Mouse (Mus musculus) T-helper 2 cell (primary cell): ENCODE data around the gene Rpp40.

Source experiments
- in situ Hi-C: fragments of 300-600 bp; cut with MboI, MseI; formaldehyde crosslinking; loops from one replicate; pipeline ENCODE4 v1.15.1; 2025; ENCODE audit warnings: high pct_unique_total_duplicates

Rpp40 gene

DNA sequence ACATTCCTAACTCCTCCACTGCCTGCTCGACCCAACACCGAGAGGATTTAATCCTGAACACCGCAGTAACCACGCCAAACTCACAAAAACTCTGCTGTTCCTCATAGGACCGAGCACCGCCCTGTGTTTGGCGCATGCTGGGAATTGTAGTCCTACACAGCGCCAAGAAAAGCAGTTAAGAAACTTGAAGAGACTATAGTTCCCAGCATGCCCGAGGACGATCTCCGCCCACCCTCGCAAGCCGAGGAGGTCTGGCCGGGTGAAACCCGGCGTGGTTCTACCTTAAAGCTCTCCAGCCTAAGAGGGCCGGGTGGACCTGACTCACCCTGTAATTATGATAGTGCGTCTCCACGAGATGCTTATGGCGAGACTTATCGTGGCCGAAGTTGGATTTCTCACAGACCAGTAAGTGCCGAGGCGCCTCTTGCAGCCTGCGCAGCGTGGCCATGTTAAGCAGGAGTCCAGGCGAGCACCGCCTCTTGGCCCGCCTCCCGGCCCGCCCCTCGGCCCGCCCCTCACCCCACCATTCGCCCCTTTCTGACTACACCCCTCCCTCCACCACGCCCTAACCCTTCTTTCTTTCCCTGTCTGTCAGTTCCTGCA, at the start of gene Rpp40:
Rpp40 (minus strand) TSS at position 481 of the 603 bp plus-strand sequence.
- in situ Hi-C loops = no loop called here

DNA sequence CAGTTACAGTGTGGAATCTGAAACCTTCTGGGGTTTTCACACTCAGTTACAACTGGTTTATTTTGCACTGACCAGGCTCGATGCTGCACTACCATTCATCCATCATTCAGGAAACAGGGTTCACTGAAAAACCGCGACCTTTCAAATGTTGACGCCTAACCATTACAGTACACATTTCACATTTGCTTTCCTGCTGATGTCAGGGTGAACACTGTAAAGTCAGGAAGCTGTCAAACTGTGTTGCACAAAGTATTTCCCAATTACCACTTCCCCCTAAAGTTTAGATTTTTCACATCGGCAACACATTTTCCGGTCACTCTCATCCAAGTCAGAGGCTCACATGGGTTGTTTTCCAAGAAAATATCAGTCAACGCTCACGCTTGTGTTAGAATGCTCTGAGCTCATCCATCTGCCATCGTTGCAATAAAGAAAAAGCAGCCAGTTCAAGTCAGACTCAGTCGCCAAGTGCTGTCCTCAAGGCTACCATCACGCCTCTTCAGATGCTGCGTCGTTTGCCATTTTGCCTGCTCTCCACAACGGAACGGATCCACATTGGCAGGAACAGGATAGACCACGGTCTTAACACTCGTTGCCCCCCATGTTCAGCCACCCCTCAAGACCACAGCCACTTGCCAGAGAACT, 43.8 kb upstream of the Rpp40 start:
- in situ Hi-C loops = no loop called here

DNA sequence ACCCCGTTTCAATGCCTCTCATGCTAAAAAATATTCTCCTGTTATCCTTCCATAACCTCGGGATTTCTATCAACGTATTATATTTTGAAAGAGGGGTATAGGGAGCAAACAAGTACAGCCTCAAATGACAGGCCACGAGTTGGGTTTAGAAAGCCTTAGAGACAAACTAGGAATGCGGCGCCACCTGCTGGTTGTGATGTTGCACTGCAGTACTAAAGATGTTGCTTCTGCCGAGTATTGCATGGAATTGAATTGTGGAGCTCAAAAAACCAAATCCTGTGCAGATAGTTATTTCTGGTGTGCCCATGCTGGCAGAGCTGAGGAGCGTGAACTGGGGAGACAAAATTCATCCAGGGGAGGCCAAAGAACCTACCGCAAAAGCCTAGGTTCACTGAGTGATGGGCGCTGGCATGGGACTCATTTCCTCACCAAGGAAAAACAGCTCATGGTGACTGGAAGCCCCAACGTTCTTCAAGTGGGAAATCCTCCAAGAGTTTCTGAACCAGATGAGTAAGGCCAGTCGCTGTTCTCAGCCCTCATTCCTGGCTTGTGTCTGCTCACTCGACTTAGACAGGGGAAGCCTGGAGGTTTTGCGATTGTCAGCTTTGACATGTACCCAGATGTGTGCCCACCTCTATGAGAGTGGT, 41.3 kb upstream of the Rpp40 start:
- in situ Hi-C loops = no loop called here

DNA sequence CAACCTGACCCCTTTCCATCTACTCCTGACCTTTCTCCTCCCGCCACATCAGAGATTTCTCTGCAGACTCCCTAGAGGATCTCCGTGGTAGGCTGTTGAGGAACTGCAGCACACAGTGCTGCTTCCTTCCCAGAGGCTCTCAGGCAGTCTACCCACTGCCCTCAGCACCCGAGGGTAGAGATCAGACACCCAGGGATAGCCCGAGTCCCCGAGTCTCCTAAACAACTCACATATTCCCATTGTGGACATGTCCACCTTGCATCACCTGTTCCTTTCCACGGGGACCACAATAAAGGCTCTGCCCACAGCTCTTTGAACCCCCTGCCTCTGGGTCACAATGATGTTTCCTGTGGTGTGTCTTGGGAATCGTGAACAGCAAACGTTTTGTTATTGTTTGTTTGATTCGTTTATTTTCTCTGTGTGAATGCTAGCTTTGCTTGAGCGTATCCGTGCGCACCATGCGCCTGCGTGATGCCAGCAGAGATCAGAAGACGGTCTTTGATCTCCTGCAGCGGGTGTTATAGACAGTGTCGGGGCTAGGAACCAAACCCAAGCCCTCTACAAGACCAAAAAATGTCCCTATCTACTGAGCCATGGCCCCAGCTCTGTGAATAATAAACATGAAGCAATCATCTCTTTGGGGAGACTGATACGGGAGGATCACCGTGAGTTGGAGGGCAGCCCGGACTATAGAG, 40.6 kb upstream of the Rpp40 start:
- in situ Hi-C loops = no loop called here

DNA sequence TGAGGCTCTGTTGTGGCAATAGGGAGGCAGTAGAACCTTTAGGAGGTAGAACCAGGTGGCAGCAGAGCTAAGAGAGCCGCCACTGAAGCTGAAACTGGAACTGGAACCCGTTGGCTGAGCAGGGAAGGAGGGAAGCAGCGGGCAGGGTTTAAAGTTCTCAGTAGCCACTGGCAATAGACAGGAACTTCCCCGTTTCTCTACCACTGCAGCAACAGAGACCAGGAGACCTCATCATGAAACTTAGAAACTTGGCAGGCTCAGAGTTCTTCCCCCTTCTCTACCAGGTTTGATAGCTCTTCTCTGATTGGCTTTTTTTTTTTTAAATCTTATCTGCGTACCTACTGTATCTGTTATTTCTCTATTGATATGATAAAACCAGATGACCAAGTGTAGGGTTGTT, 34.8 kb upstream of the Rpp40 start:
- in situ Hi-C loops = no loop called here

DNA sequence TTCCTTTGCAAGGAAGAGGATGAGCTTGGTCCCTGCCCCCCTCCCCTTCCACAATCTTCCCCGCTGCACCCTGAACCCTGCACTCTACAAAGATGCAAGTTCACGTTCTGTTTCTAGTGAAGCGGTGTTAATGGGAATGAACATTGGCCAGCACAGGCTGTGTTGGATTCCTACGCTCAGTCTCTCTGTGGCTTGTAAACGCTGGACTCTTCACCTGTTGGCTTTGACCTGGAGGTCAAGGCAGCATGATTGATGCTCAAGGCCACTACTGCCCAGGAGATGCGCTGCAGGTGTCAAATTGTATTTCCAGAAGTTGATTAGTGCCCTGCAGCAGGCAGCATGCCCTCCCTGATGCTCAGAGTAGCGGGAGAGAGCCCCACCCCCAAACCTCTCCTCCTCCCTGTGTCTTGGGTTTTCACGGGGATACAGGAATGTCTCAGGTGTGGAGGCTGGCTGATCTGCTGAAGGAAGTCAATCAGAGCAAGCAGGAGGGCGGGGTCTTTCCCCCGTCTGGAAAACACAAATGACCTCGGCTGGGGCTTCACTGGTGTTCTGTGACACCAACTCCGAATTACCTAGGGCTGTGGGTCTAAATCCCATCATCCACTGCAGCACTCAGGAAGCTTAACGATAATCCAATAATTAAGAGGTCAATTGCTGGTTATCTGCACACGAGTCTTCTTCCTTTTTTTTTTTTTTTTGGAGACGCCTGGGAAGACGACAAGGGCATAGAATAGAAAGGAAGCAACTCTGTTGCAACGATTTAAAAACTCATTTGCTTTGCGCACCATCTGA, 33.9 kb upstream of the Rpp40 start:
- in situ Hi-C loops = no loop called here

DNA sequence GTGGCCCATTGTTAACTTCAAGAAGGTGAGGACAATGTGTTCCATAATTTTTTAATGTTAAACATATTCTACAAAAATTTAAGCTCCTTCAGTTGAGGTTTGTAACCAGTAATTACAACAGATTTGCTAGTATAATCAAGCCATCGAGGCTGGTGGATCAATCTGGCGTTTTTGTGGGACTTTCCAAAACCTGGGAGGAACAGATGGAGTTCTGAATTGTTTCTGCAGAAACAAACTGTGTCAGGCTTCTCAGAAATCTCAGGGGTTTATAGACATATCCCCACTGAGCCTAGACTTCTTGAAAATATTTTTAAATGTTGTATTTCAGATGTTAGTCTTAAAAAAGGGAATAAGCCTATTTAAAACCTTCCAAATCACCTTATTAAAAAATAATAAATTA, 31.8 kb upstream of the Rpp40 start:
- in situ Hi-C loops = no loop called here

DNA sequence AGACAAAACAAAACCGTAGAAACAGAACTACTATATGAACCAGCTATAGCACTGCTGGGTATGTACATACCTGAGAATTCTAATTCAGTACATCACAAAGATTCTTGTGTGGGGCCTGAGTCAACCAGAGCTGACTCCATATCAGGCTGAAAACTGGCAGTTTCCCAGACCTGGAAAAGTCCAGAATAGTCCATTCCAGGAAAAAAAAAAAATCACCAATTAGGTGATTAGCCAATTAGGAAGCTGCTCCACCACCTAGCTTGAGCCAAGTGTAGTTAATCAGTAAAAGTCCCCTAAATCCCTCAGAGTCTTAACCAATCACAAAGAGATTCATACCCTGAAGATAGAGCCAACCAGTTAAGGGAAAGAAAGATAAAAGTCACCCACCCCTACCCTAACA, 5.3 kb upstream of the Rpp40 start:
- in situ Hi-C loops = no loop called here

DNA sequence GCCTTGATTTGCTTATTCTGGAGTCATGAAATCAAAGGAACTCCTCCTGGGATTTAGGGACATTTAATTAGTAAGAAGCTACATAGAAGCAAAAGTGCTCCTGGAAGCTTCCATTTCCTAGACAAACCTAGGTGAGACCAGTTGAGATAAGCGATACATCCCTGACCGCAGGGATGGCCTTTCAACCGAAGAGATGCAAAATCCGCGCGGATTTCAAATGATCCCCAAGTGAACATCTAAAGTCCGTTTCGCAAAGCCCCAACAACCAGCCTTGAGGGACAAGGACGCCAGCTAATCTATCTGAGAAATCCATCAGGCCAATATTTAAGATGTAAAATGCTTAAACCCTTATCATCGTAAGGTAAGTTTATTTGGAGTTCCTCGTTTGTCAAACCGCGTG, 781 bp downstream of the Rpp40 start:
- in situ Hi-C loops = no loop called here

DNA sequence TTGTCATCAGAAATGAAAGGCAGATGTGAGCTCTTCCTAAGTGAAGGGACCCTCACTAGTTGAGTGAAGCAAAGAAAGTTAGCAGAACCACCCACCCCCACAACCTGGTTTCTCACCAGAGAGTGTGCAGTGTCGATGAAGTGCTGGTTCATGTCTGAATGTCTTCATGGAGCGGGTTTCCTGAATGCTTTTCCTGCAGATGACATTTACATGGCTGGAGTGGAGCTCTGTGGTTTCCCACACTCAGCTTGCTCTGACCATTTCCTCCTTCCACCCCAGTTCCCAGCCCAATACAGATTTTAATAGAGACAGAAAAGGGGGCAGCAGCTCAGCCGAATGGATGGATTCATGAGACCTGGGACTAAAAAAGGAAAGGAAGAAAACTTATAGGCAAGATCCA, 13.3 kb downstream of the Rpp40 start:
- in situ Hi-C loops = no loop called here

DNA sequence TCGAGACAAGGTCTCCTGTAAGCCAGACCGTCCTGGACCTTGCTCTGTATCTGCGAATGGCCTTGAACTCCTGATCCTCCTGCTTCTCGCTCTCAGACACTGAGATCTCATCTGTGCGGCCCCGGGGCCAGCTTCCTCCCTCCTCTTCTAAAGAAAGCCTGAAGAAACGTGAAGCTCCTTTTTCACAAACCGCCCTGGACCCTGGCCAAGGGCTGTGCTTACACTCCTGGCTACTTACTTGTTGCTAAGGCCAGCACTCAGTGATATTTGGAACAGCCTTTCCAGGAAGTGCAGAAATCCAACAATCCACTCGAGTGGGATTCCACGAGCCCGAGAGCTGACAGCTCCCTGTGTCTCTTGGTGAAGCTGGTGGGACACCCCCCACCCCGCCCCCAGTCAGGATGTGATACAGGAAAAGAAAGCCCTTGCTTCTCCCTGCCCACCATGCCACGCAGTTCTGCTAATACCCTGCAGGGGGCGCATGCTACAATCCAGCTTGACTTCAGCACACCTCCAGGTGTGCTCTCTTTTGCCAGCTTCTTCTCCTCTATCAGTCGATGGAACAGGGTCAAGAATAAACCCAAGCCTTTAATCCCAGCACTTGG, 19.9 kb downstream of the Rpp40 start:
- in situ Hi-C loops = no loop called here

DNA sequence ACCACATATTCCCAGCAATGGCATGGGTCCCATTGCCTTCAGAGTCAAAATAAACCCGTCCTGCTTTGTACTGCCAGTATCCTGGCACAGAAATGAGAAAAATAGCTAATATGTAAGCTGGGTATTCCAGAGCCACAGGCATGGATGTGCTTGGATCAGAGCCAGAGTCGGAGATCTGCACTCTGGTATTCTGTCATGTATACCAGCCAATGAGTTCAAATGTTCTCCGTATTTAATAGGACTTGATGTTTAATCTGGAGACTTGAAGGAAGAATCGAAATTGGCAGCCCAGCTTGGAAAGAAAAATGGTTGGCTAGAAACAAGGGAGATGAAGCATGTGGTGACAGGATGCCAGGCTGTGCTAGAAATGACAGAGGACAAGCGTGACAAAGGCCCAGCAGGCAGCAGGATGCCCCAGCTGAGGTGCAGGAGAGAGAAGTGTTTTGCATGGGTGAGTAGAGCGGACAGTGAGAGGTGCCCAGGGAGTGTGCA, 25.6 kb downstream of the Rpp40 start:
- in situ Hi-C loops = no loop called here

DNA sequence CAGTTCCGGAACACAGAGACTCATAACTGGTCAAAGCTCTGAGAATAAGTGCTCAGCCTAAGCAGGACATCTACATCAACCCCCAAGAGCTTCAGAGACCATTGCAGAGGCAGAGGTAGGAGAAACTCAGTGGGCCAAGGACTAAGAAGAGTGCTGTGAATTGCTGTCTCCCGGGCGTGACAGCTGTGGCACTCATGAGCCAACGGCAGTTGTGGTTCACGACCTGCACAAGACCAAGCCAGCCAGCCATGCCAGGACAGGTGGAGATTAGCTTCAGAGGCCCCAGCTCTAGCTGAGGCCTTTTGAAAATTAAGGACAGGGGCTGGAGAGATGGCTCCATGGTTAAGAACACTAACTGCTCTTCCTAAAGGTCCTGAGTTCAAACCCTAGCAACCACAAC, 26.6 kb downstream of the Rpp40 start:
- in situ Hi-C loops = no loop called here

DNA sequence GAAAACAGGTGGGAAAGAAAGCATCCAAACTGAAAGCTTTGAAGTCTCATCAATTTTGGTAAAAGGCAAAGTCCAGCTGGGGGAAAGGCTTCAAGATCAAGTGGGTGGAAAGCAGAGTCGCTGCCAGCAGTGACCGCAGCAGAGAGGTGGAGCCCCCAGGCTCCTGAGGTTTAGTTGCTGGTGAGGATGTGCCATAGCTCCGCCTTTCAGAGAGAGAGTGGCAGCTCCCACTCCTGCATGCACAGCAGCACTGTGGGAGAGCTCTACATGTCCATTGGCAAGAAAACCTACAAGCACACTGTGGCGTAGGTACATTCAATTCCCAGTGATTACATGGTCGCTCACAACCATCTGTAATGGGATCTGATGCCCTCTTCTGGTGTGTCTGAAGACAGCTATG, 27.1 kb downstream of the Rpp40 start:
- in situ Hi-C loops = no loop called here

DNA sequence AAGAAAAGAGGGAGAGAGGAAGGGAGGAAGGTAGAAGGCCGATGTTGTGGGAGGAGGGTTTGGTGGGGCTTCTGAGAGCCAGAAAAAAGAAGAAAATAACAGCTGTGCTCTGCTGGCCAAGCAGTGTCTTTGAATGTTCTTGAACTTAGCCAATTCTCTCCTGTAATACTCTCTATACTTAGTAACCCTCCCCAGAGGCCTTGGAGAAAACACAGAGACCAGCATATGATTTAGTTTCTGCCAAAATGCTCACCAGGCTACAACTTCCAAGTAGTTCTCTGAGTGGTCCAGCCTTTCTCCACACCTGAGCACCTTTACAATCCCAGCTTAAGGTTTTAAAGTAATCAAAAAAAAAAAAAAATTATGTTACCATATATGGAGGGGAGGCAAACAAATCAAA, 27.9 kb downstream of the Rpp40 start:
- in situ Hi-C loops = no loop called here

DNA sequence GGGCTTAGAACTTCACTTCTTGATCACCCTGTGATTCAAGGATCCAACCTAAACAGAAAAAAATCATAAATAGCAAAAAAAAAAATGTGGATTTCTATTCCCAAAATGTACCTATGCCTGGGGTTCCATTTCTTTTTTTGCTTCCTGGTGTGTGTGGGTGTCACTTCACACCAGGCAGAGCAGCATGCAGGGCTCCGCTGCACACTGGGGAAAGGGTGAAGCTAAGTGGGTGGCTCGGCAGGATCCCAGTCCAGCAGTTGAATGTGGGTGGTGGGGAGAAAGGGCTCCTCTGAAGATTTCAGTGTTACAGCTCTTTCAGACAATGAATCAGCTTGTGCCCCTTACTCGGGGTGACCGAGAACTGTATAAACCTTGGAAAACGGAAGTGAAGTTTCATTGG, 30.8 kb downstream of the Rpp40 start:
- in situ Hi-C loops = no loop called here

DNA sequence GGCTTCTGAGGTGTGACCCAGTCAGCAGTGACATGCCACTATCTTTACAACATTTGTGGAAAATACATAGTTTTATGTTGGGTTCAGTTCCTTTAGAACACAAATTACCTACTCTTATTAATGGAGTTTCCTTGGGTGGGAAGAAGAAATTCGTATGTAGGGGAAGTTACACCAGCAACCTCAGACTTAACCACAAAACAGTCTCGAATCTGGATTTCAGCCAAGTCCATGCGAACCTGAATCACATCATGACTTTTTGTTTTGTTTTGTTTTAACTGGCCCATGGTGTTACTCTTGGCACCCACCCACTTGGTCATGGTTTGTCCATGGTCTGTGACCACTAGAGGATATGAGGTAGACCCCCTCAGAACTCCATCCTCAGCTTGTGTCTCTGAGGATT, 35.1 kb downstream of the Rpp40 start:
- in situ Hi-C loops = no loop called here

DNA sequence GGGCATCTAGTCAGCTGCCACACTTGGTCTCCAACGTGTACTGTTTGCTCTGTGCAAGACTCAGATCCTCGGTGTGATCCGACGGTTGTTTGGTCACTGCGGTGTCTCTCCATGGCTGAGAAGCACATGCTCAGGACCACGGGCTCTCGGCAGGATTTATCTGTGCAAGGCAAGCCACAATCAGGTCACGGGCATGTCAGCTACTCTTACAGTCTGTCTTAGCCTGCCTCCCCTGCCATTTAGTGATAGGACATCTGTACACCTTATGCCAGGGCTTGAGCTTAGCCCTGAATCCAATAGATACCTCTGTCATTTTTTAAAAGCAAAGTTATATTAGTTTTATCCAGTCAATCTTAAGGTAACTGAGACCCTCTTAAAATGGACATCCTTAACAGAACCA, 35.5 kb downstream of the Rpp40 start:
- in situ Hi-C loops = no loop called here

DNA sequence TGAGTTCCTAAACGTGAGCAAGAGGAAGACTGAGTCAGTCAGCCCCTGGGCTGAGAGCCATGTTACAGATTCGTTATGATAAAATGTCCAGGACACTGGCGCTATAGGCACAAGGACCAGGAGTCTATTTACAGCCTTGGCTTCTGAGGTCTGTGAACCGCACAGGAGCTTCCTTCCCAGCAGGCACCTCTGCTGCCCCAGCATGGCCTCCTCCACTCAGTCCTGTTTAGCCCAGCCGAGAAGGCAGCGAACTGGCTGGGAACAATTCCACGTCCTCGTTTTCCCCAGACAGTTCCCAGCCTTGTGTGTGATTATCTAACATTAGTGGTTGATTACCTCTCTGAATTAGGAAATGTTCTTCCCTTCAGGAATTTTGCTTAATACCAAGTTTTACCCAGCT, 45.2 kb downstream of the Rpp40 start:
- in situ Hi-C loops = no loop called here

DNA sequence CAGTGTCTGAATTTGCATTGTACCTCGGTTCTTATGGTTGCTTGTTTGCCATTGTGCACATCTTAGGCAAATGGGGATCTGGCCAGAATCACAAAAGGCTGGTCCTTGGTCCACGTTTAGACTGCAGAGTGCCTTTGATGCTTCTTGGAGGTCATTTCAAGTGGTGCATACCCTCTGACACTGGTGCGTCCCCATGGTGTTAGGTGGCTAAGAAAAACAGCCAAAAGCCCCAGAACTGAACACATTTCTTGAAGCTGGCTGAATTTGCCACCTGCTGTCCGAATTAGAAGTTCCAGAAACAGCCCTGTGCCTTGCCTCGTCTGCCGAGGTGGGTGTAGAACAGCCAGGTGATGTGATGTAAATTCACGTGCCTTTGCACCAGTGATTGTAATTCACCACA, 48.7 kb downstream of the Rpp40 start:
- in situ Hi-C loops = no loop called here

DNA sequence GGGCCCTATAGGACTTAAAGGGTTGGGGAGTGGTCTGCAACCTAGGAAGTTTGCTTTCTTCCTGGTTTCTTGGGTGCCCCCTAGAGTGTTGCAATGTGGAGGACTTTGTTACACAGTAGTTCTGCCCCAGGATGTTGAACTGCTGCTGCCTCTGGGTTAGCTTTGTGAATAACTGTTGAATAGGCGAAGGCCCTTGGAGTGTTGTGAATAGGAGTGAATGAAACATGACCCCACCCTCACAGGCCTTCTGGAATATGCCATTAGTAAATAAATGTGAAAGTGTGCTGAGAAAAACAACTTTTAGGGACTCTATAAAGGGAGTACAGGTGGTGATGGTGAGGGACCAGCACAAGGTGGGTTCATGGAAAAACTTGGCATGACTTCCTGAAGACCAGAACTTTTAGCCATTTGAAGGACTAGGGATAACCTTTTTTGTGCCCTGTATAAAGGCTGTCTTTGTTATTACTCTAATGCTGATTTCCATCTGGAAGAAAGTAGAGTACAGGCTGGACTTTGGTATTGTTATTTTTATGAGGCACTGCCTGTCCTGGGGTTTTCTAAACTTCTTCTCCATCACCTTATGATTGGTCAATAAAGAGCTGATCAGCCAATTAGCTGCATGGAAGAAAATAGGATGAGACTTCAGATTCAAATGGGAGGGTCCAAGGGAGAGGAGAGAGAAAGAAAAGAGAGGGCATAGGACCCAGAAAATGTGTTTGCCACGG, 53.1 kb downstream of the Rpp40 start:
- in situ Hi-C loops = no loop called here
